Mouse (Mus musculus) heart, adult 2 months (tissue): ENCODE measurements at regions not wholly inside any gene's neighbourhood (a gene's known extent, or its start where the extent isn't known, plus 50 kb on each side); places are given as distances from the start of the nearest gene placed in this dataset.

Source experiments
- DNase-seq, 2 experiments: peaks; one replicate each; pipeline ENCODE4 v3.0.0; 2021
- H3K27ac ChIP-seq: fragments of 200-600 bp; 2 replicates; pipeline ENCODE4 v1.8.1; 2022
- H3K27me3 ChIP-seq: fragments of 200-500 bp; 2 replicates; pipeline ENCODE4 v1.6.1; 2012; ENCODE audit warnings: mild to moderate bottlenecking, low read length, inconsistent platforms, mixed read lengths; ENCODE audit not compliant: control insufficient read depth, insufficient read depth
- H3K36me3 ChIP-seq: fragments of 200-500 bp; 2 replicates; pipeline ENCODE4 v1.6.1; 2012; ENCODE audit warnings: low read length, inconsistent platforms; ENCODE audit not compliant: control insufficient read depth, insufficient read depth
- H3K4me1 ChIP-seq: fragments of 200-500 bp; 2 replicates; pipeline ENCODE4 v1.6.1; 2011; ENCODE audit warnings: low read length; ENCODE audit not compliant: control insufficient read depth, insufficient read depth
- H3K4me3 ChIP-seq: fragments of 200-600 bp; 2 replicates; pipeline ENCODE4 v1.8.1; 2022
- H3K79me2 ChIP-seq: fragments of 200-500 bp; replicated peaks from 2 replicates; pipeline ENCODE4 v1.6.1; 2012; ENCODE audit warnings: mild to moderate bottlenecking, inconsistent platforms, low read length, moderate library complexity, mixed read lengths; ENCODE audit not compliant: control insufficient read depth, insufficient read depth
- H3K9ac ChIP-seq: fragments of 200-500 bp; 2 replicates; pipeline ENCODE4 v1.6.1; 2012; ENCODE audit warnings: low read depth, mild to moderate bottlenecking, control low read depth, inconsistent platforms, low read length, mixed read lengths
- CTCF ChIP-seq: fragments of 200-600 bp; IDR thresholded peaks from 2 replicates; pipeline ENCODE4 v1.8.1; 2022; ENCODE audit warnings: antibody characterized with exemption, mild to moderate bottlenecking, moderate library complexity
- EP300 ChIP-seq: fragments of 200-500 bp; IDR thresholded peaks from 2 replicates; pipeline ENCODE4 v1.6.1; 2011; ENCODE audit warnings: low read depth, low read length, control low read depth; ENCODE audit not compliant: insufficient read depth
- POLR2A ChIP-seq: fragments of 200-500 bp; IDR thresholded peaks from 2 replicates; pipeline ENCODE4 v1.6.1; 2011; ENCODE audit warnings: mild to moderate bottlenecking, low read depth, low read length, control low read depth; ENCODE audit not compliant: insufficient read depth
- WGBS: fragments of 180-500 bp; shearing (Covaris S2); methylation state at CpG from one replicate; pipeline ENCODE4 v1.1.7; 2018; 5-methylcytosine and 5-hydroxymethylcytosine counted together
- intact Hi-C: fragments of 180-260 bp; cut with DNase I; formaldehyde crosslinking; loops from one replicate; pipeline ENCODE4 v1.15.1; 2025

- no peak for TF ChIP-seq EP300
- TF ChIP-seq CTCF: no peak
- TF ChIP-seq POLR2A: no peak
- DNase-seq: no peak
- H3K4me1 ChIP-seq: no peaks in the 10 kb centered on the region
- no peaks in the 10 kb centered on the region for H3K36me3 ChIP-seq
- 74% methylated on average over 5 of the region's 5 CpGs for WGBS
- H3K4me3 ChIP-seq: no peak overlapping the region
- H3K9ac ChIP-seq: no peak overlapping the region
- H3K27ac ChIP-seq: no peak overlapping the region
- H3K79me2 ChIP-seq: no peaks in the 10 kb centered on the region
- intact Hi-C loops: no loop called here
- no peaks in the 10 kb centered on the region for H3K27me3 ChIP-seq
Observed at GRCm38 (mm10) chr10:21218431-21218830, 57.6 kb upstream of the Myb start.

- Histone ChIP-seq H3K4me3 (no peak overlapping the region), H3K27me3 (no peaks in the 10 kb centered on the region), H3K4me1 (no peaks in the 10 kb centered on the region), H3K79me2 (no peaks in the 10 kb centered on the region), H3K27ac (no peak overlapping the region), H3K36me3 (no peaks in the 10 kb centered on the region), H3K9ac (no peak overlapping the region)
- WGBS: 85% methylated on average over 3 of the region's 3 CpGs
- TF ChIP-seq POLR2A (no peak), EP300 (no peak), CTCF (no peak)
- DNase-seq: no peak
- intact Hi-C loops: no loop called here
Observed at GRCm38 (mm10) chr10:21220795-21221194, 60.0 kb upstream of the Myb start.

- H3K4me3 ChIP-seq: no peak overlapping the region
- no peaks in the 10 kb centered on the region for H3K27me3 ChIP-seq
- no peaks in the 10 kb centered on the region for H3K4me1 ChIP-seq
- no peaks in the 10 kb centered on the region for H3K36me3 ChIP-seq
- no peak for TF ChIP-seq EP300
- TF ChIP-seq POLR2A: no peak
- TF ChIP-seq CTCF: no peak
- 94% methylated on average over 4 of the region's 4 CpGs for WGBS
- intact Hi-C loops: no loop called here
- H3K9ac ChIP-seq: no peak overlapping the region
- no peak for DNase-seq
- no peaks in the 10 kb centered on the region for H3K79me2 ChIP-seq
- no peak overlapping the region for H3K27ac ChIP-seq
Observed at GRCm38 (mm10) chr10:21221290-21221926, 60.6 kb upstream of the Myb start.

- TF ChIP-seq POLR2A (no peak), CTCF (no peak), EP300 (no peak)
- Histone ChIP-seq H3K27me3 (no peaks in the 10 kb centered on the region), H3K27ac (no peak overlapping the region), H3K4me3 (no peak overlapping the region), H3K79me2 (no peaks in the 10 kb centered on the region), H3K9ac (no peak overlapping the region), H3K4me1 (no peaks in the 10 kb centered on the region), H3K36me3 (no peaks in the 10 kb centered on the region)
- WGBS: 65% methylated on average over 9 of the region's 9 CpGs
- DNase-seq: no peak
- intact Hi-C loops: no loop called here
Observed at GRCm38 (mm10) chr10:21222104-21223034, 61.6 kb upstream of the Myb start.

GRCm38 (mm10) chr10:21223104-21223910, 62.5 kb upstream of the Myb start:
- H3K9ac ChIP-seq: no peak overlapping the region
- no peak overlapping the region for H3K27ac ChIP-seq
- no peak overlapping the region for H3K4me3 ChIP-seq
- no peaks in the 10 kb centered on the region for H3K4me1 ChIP-seq
- TF ChIP-seq POLR2A (no peak), EP300 (no peak), CTCF (no peak)
- WGBS: 72% methylated on average over 8 of the region's 8 CpGs
- intact Hi-C loops: no loop called here
- H3K27me3 ChIP-seq: no peaks in the 10 kb centered on the region
- H3K36me3 ChIP-seq: no peaks in the 10 kb centered on the region
- DNase-seq: no peak
- H3K79me2 ChIP-seq: no peaks in the 10 kb centered on the region

- WGBS: 90% methylated on average over 5 of the region's 5 CpGs
- Histone ChIP-seq H3K4me1 (no peaks in the 10 kb centered on the region), H3K4me3 (no peak overlapping the region), H3K9ac (no peak overlapping the region), H3K27ac (no peak overlapping the region), H3K79me2 (no peaks in the 10 kb centered on the region), H3K36me3 (no peaks in the 10 kb centered on the region), H3K27me3 (no peaks in the 10 kb centered on the region)
- DNase-seq: no peak
- TF ChIP-seq POLR2A (no peak), CTCF (no peak), EP300 (no peak)
- intact Hi-C loops: no loop called here
Observed at GRCm38 (mm10) chr10:21224229-21224628, 63.4 kb upstream of the Myb start.
